Mouse (Mus musculus): Measurements from ENCODE around the gene Nln.

DNA sequence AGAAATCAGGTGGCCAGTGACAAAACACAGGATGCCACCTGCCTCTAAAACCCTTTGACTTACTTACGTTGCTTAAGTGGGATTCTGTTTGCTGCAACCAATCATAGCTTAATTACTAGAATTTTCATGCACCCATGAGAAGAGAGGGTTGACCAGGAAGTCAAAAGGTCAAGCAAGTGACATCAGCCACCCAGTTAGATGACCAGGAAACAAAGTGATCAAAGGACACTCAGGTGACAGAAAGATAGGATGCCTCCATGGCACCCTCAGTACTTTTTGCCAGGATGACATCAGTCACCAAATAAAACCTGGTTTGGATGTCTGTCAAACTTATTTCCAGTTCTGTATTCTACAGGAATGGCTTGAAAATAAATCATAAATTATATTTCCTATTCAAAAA is 49.2 kb downstream of the Nln start:
- no peak for TF ChIP-seq CTCF (IDR thresholded peaks at IDR 0.05; ENCODE audit: borderline replicate concordance, control insufficient read depth, extremely low read depth, insufficient read depth, low read length, poor library complexity)
- TF ChIP-seq POLR2A (IDR thresholded peaks at IDR 0.05; ENCODE audit: control insufficient read depth, extremely low read depth, insufficient read depth, low read length, poor library complexity): no peak

Measured in thymus, adult 2 months (tissue).